Mouse (Mus musculus): ENCODE measurements around the gene Hist1h2ah. TPM values are rescaled to one million over a fixed set of nuclear protein-coding genes. Genes with fewer than 3 reads are reported as not detected.
"Not testable (repeated sequence)": the region's sequence is repeated elsewhere in the genome, so short reads cannot be mapped to it uniquely, and the experiment has no call there.

Hist1h2ah gene
- polyA plus RNA-seq, 1 experiment from 2014 or later: not detected

- no peak overlapping the region for H3K9ac ChIP-seq (ENCODE audit: low read depth, low read length)
- H3K27me3 ChIP-seq (replicated peaks; ENCODE audit: control insufficient read depth, insufficient read depth, low read length): no peaks in the 10 kb centered on the region
- WGBS: 85% methylated on average over 2 of the region's 2 CpGs
- no peak overlapping the region for H3K4me3 ChIP-seq (ENCODE audit: low read length)
- H3K4me1 ChIP-seq (ENCODE audit: control insufficient read depth, insufficient read depth, low read depth, low read length): no peaks in the 10 kb centered on the region
- H3K36me3 ChIP-seq (ENCODE audit: control insufficient read depth, insufficient read depth, low read length): no peaks in the 10 kb centered on the region
- ATAC-seq: no peak
- H3K4me2 ChIP-seq (ENCODE audit: low read length): 0 out of 2 replicates have a peak overlapping the region, but pooled peaks have one; percentile 24
- H3K9me3 ChIP-seq (ENCODE audit: control insufficient read depth, low read length): no peaks in the 10 kb centered on the region
- H3K27ac ChIP-seq (ENCODE audit: low read depth, low read length): no peak overlapping the region
Observed at GRCm38 (mm10) chr13:22049041-22049440, 13.7 kb upstream of the Hist1h2ah start.

- Histone ChIP-seq H3K36me3 (ENCODE audit: control insufficient read depth, insufficient read depth, low read length) (no peaks in the 10 kb centered on the region), H3K4me1 (ENCODE audit: control insufficient read depth, insufficient read depth, low read depth, low read length) (peaks cover 13% of the 10 kb centered on the region), H3K4me3 (ENCODE audit: low read length) (no peak overlapping the region), H3K27me3 (replicated peaks; ENCODE audit: control insufficient read depth, insufficient read depth, low read length) (no peaks in the 10 kb centered on the region), H3K9me3 (ENCODE audit: control insufficient read depth, low read length) (no peaks in the 10 kb centered on the region), H3K9ac (ENCODE audit: low read depth, low read length) (no peak overlapping the region), H3K27ac (ENCODE audit: low read depth, low read length) (no peak overlapping the region), H3K4me2 (ENCODE audit: low read length) (no peak overlapping the region)
- 72% methylated on average over 2 of the region's 2 CpGs for WGBS
- ATAC-seq: no peak
Observed at GRCm38 (mm10) chr13:22045311-22045710, 9.9 kb upstream of the Hist1h2ah start.

GRCm38 (mm10) chr13:22044432-22045155 lies 9.2 kb upstream of the Hist1h2ah start:
- Histone ChIP-seq H3K4me2 (ENCODE audit: low read length) (no peak overlapping the region), H3K36me3 (ENCODE audit: control insufficient read depth, insufficient read depth, low read length) (no peaks in the 10 kb centered on the region), H3K4me3 (ENCODE audit: low read length) (no peak overlapping the region), H3K9me3 (ENCODE audit: control insufficient read depth, low read length) (no peaks in the 10 kb centered on the region), H3K9ac (ENCODE audit: low read depth, low read length) (no peak overlapping the region), H3K27ac (ENCODE audit: low read depth, low read length) (no peak overlapping the region), H3K4me1 (ENCODE audit: control insufficient read depth, insufficient read depth, low read depth, low read length) (peaks cover 15% of the 10 kb centered on the region), H3K27me3 (replicated peaks; ENCODE audit: control insufficient read depth, insufficient read depth, low read length) (no peaks in the 10 kb centered on the region)
- ATAC-seq: no peak
- 84% methylated on average over 6 of the region's 6 CpGs for whole genome bisulfite sequencing

- Histone ChIP-seq H3K36me3 (ENCODE audit: control insufficient read depth, insufficient read depth, low read length) (no peaks in the 10 kb centered on the region), H3K4me3 (ENCODE audit: low read length) (peak overlapping the region; percentile 44), H3K4me1 (ENCODE audit: control insufficient read depth, insufficient read depth, low read depth, low read length) (peaks cover 15% of the 10 kb centered on the region), H3K27ac (ENCODE audit: low read depth, low read length) (peak overlapping the region; percentile 73), H3K4me2 (ENCODE audit: low read length) (peak overlapping the region; percentile 73), H3K9me3 (ENCODE audit: control insufficient read depth, low read length) (no peaks in the 10 kb centered on the region), H3K9ac (ENCODE audit: low read depth, low read length) (peak overlapping the region; percentile 55), H3K27me3 (replicated peaks; ENCODE audit: control insufficient read depth, insufficient read depth, low read length) (no peaks in the 10 kb centered on the region)
- WGBS: 1% methylated on average over 7 of the region's 14 CpGs
- 0 out of 2 replicates have a peak, but pooled peaks have one; percentile 6 for ATAC-seq
Observed at GRCm38 (mm10) chr13:22043503-22044431, 8.4 kb upstream of the Hist1h2ah start.

GRCm38 (mm10) chr13:22042568-22043502 lies 7.5 kb upstream of the Hist1h2ah start, which contains the start of the genes Hist1h2ag and Hist1h2bj:
TSS of gene Hist1h2ag (minus strand) at chr13:22042944.
TSS of gene Hist1h2bj (plus strand) at chr13:22043214.
- not testable (repeated sequence) for H3K27me3 ChIP-seq (replicated peaks; ENCODE audit: control insufficient read depth, insufficient read depth, low read length); H3K9me3 ChIP-seq (ENCODE audit: control insufficient read depth, low read length); H3K36me3 ChIP-seq (ENCODE audit: control insufficient read depth, insufficient read depth, low read length)
- H3K4me2 ChIP-seq (ENCODE audit: low read length): peak within 1 kb of the TSS; percentile 73
- ATAC-seq: peak; percentile 96
- peaks cover 15% of the 10 kb centered on the region for H3K4me1 ChIP-seq (ENCODE audit: control insufficient read depth, insufficient read depth, low read depth, low read length)
- peak within 1 kb of the TSS; percentile 73 for H3K27ac ChIP-seq (ENCODE audit: low read depth, low read length)
- H3K9ac ChIP-seq (ENCODE audit: low read depth, low read length): peak within 1 kb of the TSS; percentile 55
- H3K4me3 ChIP-seq (ENCODE audit: low read length): peak within 1 kb of the TSS; percentile 44
- under 1% methylated on average over 33 of the region's 80 CpGs for WGBS

- Histone ChIP-seq H3K9me3 (ENCODE audit: control insufficient read depth, low read length) (no peaks in the 10 kb centered on the region), H3K36me3 (ENCODE audit: control insufficient read depth, insufficient read depth, low read length) (no peaks in the 10 kb centered on the region), H3K4me3 (ENCODE audit: low read length) (peak overlapping the region; percentile 37), H3K9ac (ENCODE audit: low read depth, low read length) (peak overlapping the region; percentile 43), H3K27ac (ENCODE audit: low read depth, low read length) (peak overlapping the region; percentile 66), H3K27me3 (replicated peaks; ENCODE audit: control insufficient read depth, insufficient read depth, low read length) (no peaks in the 10 kb centered on the region), H3K4me1 (ENCODE audit: control insufficient read depth, insufficient read depth, low read depth, low read length) (peaks cover 15% of the 10 kb centered on the region), H3K4me2 (ENCODE audit: low read length) (peak overlapping the region; percentile 90)
- 3% methylated on average over 13 of the region's 13 CpGs for WGBS
- ATAC-seq: no peak
Observed at GRCm38 (mm10) chr13:22041651-22042567, 6.5 kb upstream of the Hist1h2ah start.

- H3K27me3 ChIP-seq (replicated peaks; ENCODE audit: control insufficient read depth, insufficient read depth, low read length); H3K36me3 ChIP-seq (ENCODE audit: control insufficient read depth, insufficient read depth, low read length); H3K9me3 ChIP-seq (ENCODE audit: control insufficient read depth, low read length): not testable (repeated sequence)
- Histone ChIP-seq H3K4me1 (ENCODE audit: control insufficient read depth, insufficient read depth, low read depth, low read length) (peaks cover 22% of the 10 kb centered on the region), H3K4me3 (ENCODE audit: low read length) (peak within 1 kb of the TSS; percentile 44), H3K4me2 (ENCODE audit: low read length) (peak within 1 kb of the TSS; percentile 90), H3K27ac (ENCODE audit: low read depth, low read length) (peak within 1 kb of the TSS; percentile 66), H3K9ac (ENCODE audit: low read depth, low read length) (peak within 1 kb of the TSS; percentile 48)
- peak; percentile 70 for ATAC-seq
- WGBS: under 1% methylated on average over 19 of the region's 27 CpGs
Observed at GRCm38 (mm10) chr13:22041142-22041536, 5.8 kb upstream of the Hist1h2ah start, which contains the start of gene Hist1h4i. TSS of gene Hist1h4i (minus strand) at chr13:22041362.

Data from hindbrain, embryonic 16.5 days (tissue).